Comparison of ENCODE assay signal across 13 mouse cellular contexts in genomic region chr8:13448145-13448544, GRCm38 (mm10). TPM values are rescaled to one million over a fixed set of nuclear protein-coding genes. Genes with fewer than 3 reads are reported as not detected.
DNase-seq lines count a peak whose midpoint lies in the region; ATAC-seq and TF ChIP-seq lines count a peak whose summit lies in the region.
"Had no signal": no experiment of that assay in that cellular context is flagged by ENCODE, and none has a peak within 500 bp of the region (broad histone marks: within the 10 kb centered on the region; RNA-seq: fewer than 3 reads in every experiment).

No protein-coding gene starts in this region.

- no peaks in the 10 kb centered on the region for H3K4me1 ChIP-seq in embryonic facial prominence, embryonic 14.5 days (ENCODE audit: control insufficient read depth, insufficient read depth, low read length)
- no peaks in the 10 kb centered on the region for H3K4me1 ChIP-seq in stomach, postnatal 0 days (replicated peaks; ENCODE audit: control insufficient read depth, insufficient read depth)
- H3K4me1 ChIP-seq: kidney, embryonic 15.5 days; liver, embryonic 13.5 days; neural tube, embryonic 12.5 days had no signal

- no peaks in the 10 kb centered on the region for H3K27me3 ChIP-seq in embryonic facial prominence, embryonic 14.5 days (replicated peaks; ENCODE audit: control insufficient read depth, insufficient read depth, low read length)
- no peaks in the 10 kb centered on the region for H3K27me3 ChIP-seq in stomach, postnatal 0 days (ENCODE audit: control insufficient read depth, insufficient read depth, low read length)
- H3K27me3 ChIP-seq: kidney, embryonic 15.5 days; liver, embryonic 13.5 days; neural tube, embryonic 12.5 days had no signal

- DNase-seq in heart, postnatal 10 days: peak; percentile 39 to 73
- DNase-seq in heart, postnatal 25 days (ENCODE audit: low spot score): no peak
- DNase-seq in thymus, postnatal 4 days: peak; percentile 56
- DNase-seq in thymus, postnatal 25 days: no peak
- peak; percentile 53 for DNase-seq in embryonic facial prominence, embryonic 14.5 days (ENCODE audit: low spot score)
- DNase-seq in stomach, postnatal 0 days (ENCODE audit: low spot score): peak; percentile 68
- DNase-seq in cerebellum, adult 9-10 months: no peak
- DNase-seq in left cerebral cortex, postnatal 25 days (ENCODE audit: low spot score in 2 of 2): no peak
- DNase-seq: cerebellum, adult 11-12 months; gastrocnemius, postnatal 10 days; liver, embryonic 13.5 days had no signal

- TF ChIP-seq CTCF in stomach, postnatal 0 days (IDR thresholded peaks at IDR 0.05; ENCODE audit: low read depth): no peak

- intact Hi-C loops in heart, postnatal 10 days (cut with DNase I): no loop called here
- intact Hi-C loops in heart, postnatal 25 days (cut with DNase I): no loop called here
- intact Hi-C loops in left cerebral cortex, postnatal 25 days (cut with DNase I): no loop called here

- H3K9me3 ChIP-seq in embryonic facial prominence, embryonic 14.5 days (ENCODE audit: control insufficient read depth, low read length): no peaks in the 10 kb centered on the region
- no peaks in the 10 kb centered on the region for H3K9me3 ChIP-seq in stomach, postnatal 0 days (ENCODE audit: control insufficient read depth, low read length)
- H3K9me3 ChIP-seq: kidney, embryonic 15.5 days; liver, embryonic 13.5 days; neural tube, embryonic 12.5 days had no signal

- no peak overlapping the region for H3K4me3 ChIP-seq in embryonic facial prominence, embryonic 14.5 days (ENCODE audit: low read depth, low read length)
- H3K4me3 ChIP-seq in stomach, postnatal 0 days (ENCODE audit: low read depth, low read length): no peak overlapping the region
- H3K4me3 ChIP-seq: kidney, embryonic 15.5 days; liver, embryonic 13.5 days; neural tube, embryonic 12.5 days had no signal

- H3K27ac ChIP-seq in embryonic facial prominence, embryonic 14.5 days (replicated peaks; ENCODE audit: low read depth, low read length): no peak overlapping the region
- no peak overlapping the region for H3K27ac ChIP-seq in stomach, postnatal 0 days (replicated peaks)
- H3K27ac ChIP-seq: kidney, embryonic 15.5 days; liver, embryonic 13.5 days; neural tube, embryonic 12.5 days had no signal

- no peak for TF ChIP-seq EP300 in stomach, postnatal 0 days (optimal IDR thresholded peaks at IDR 0.05)

- 39% methylated on average over 4 of the region's 4 CpGs for WGBS in embryonic facial prominence, embryonic 14.5 days
- 54% methylated on average over 4 of the region's 4 CpGs for WGBS in stomach, postnatal 0 days

- no peak overlapping the region for H3K4me2 ChIP-seq in embryonic facial prominence, embryonic 14.5 days (ENCODE audit: low read depth, low read length)
- no peak overlapping the region for H3K4me2 ChIP-seq in stomach, postnatal 0 days (replicated peaks; ENCODE audit: low read depth)
- H3K4me2 ChIP-seq: kidney, embryonic 15.5 days; liver, embryonic 13.5 days; neural tube, embryonic 12.5 days had no signal

- no peak for ATAC-seq in embryonic facial prominence, embryonic 14.5 days (ENCODE audit: low read depth)
- no peak for ATAC-seq in stomach, postnatal 0 days (ENCODE audit: low FRiP score, low TSS enrichment)

- H3K36me3 ChIP-seq in embryonic facial prominence, embryonic 14.5 days (ENCODE audit: control insufficient read depth, insufficient read depth, low read length): no peaks in the 10 kb centered on the region
- no peaks in the 10 kb centered on the region for H3K36me3 ChIP-seq in stomach, postnatal 0 days (ENCODE audit: control insufficient read depth, insufficient read depth, low read length)
- H3K36me3 ChIP-seq: kidney, embryonic 15.5 days; liver, embryonic 13.5 days; neural tube, embryonic 12.5 days had no signal

- H3K9ac ChIP-seq in embryonic facial prominence, embryonic 14.5 days (ENCODE audit: low read depth, low read length): no peak overlapping the region
- H3K9ac ChIP-seq in stomach, postnatal 0 days (ENCODE audit: low read length): no peak overlapping the region
- H3K9ac ChIP-seq: kidney, embryonic 15.5 days; liver, embryonic 13.5 days; neural tube, embryonic 12.5 days had no signal

RNA-seq across cellular contexts. Expression of gene Tmem255b, which starts 13.2 kb away (rescaled TPM):
- total RNA-seq in heart, postnatal 10 days (2021): 10 to 100 TPM; 13.5 to 18.8 TPM
- 1 to 10 TPM; 7.3 to 9.3 TPM for total RNA-seq in heart, postnatal 25 days (2021)
- 1.2 and 1.5 TPM in 2 replicates for polyA plus RNA-seq in embryonic facial prominence, embryonic 14.5 days (2014; fragmentation: Nextera tagmentation; extraction: Ambion mirVana)
- polyA plus RNA-seq in stomach, postnatal 0 days (2015; fragmentation: Nextera tagmentation; extraction: Ambion mirVana): 5.5 and 6.3 TPM in 2 replicates
- 1 to 10 TPM; 5.0 to 5.6 TPM for total RNA-seq in left cerebral cortex, postnatal 25 days (2021)
- polyA plus RNA-seq: liver, embryonic 13.5 days had no signal

RNA-seq across cellular contexts. Expression of gene Grk1, which starts 43.3 kb away (rescaled TPM):
- total RNA-seq in heart, postnatal 10 days (2021): under 1 TPM in 1 of 2 experiments, not detected in 1; 0.05 TPM
- total RNA-seq in heart, postnatal 25 days (2021): under 1 TPM; 0.03 TPM
- polyA plus RNA-seq in embryonic facial prominence, embryonic 14.5 days (2014; fragmentation: Nextera tagmentation; extraction: Ambion mirVana): not detected in 2 replicates
- polyA plus RNA-seq in stomach, postnatal 0 days (2015; fragmentation: Nextera tagmentation; extraction: Ambion mirVana): 0.02 TPM in 1 of 2 replicates, not detected in the other
- total RNA-seq in left cerebral cortex, postnatal 25 days (2021): not detected
- polyA plus RNA-seq: kidney, embryonic 15.5 days; liver, embryonic 13.5 days had no signal

RNA-seq across cellular contexts. Expression of gene Gas6, which starts 46.1 kb away (rescaled TPM):
- 100 to 1,000 TPM; 135 to 143 TPM for total RNA-seq in heart, postnatal 10 days (2021)
- total RNA-seq in heart, postnatal 25 days (2021): 100 to 1,000 TPM; 123 to 126 TPM
- 43.2 and 56.9 TPM in 2 replicates for polyA plus RNA-seq in embryonic facial prominence, embryonic 14.5 days (2014; fragmentation: Nextera tagmentation; extraction: Ambion mirVana)
- 197 and 213 TPM in 2 replicates for polyA plus RNA-seq in stomach, postnatal 0 days (2015; fragmentation: Nextera tagmentation; extraction: Ambion mirVana)
- 10 to 100 TPM; 97.5 to 98.9 TPM for total RNA-seq in left cerebral cortex, postnatal 25 days (2021)

RNA-seq across cellular contexts. Expression of gene Atp4b, which starts 51.5 kb away (rescaled TPM):
- not detected for total RNA-seq in heart, postnatal 10 days (2021)
- total RNA-seq in heart, postnatal 25 days (2021): not detected
- polyA plus RNA-seq in embryonic facial prominence, embryonic 14.5 days (2014; fragmentation: Nextera tagmentation; extraction: Ambion mirVana): not detected in 2 replicates
- polyA plus RNA-seq in stomach, postnatal 0 days (2015; fragmentation: Nextera tagmentation; extraction: Ambion mirVana): 776 and 950 TPM in 2 replicates
- not detected for total RNA-seq in left cerebral cortex, postnatal 25 days (2021)
- total RNA-seq: gastrocnemius, postnatal 10 days had no signal
- polyA plus RNA-seq: kidney, embryonic 15.5 days; liver, embryonic 13.5 days; neural tube, embryonic 12.5 days had no signal

Comparison
In these comparisons a context has a peak if more than half of its experiments do, and no peak if none do; other contexts are left out.
1. DNase-seq: peak in heart, postnatal 10 days (2 of 2), thymus, postnatal 4 days (single experiment), embryonic facial prominence, embryonic 14.5 days (single experiment) and stomach, postnatal 0 days (single experiment); none in heart, postnatal 25 days (single experiment), thymus, postnatal 25 days (single experiment), cerebellum, adult 9-10 months (single experiment) and left cerebral cortex, postnatal 25 days (0 of 2).